Mouse (Mus musculus) liver, adult 2 months (tissue): ENCODE results near the gene Tardbp.

ENCODE experiments used
- CTCF ChIP-seq: fragments of 200-500 bp; IDR thresholded peaks from 2 replicates; pipeline ENCODE4 v1.5.1; 2011; ENCODE audit warnings: low read depth, low read length, control low read depth
- POLR2A ChIP-seq: fragments of 200-500 bp; IDR thresholded peaks from 2 replicates; pipeline ENCODE4 v1.6.1; 2011; ENCODE audit warnings: low read length, control low read depth; ENCODE audit not compliant: insufficient read depth; ENCODE audit errors: extremely low read depth

DNA sequence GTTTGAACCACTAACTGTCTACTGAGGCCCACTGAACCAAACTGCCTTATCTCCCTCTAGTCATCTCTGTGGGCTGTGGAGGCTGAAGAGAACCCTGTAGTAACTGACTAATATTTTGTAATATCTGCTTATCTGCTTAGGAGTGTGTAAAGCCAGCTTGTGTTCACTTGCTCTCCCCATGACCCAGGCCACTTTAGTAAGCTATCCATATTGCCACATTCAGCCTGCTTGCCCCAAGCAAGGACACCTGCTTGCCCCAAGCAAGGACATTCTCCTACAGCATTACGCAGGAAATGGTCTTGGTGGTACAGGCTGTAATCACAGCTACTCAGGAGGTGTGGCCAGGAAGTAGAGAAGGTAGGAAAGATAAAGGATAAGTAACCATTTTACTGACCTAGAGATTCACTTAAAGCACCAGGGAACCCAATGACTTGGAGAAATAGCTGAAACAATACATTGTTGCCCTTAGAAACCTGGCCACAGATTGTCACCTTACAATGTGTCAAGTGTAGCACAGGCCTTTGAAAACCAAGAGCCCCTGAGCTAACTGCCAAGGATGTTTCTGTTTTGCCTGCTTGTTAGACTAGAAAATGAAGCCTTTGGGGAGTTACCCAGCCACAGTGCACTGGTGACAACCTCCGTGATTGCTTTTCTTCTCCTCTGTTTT is 6.7 kb upstream of the Tardbp start:
- TF ChIP-seq CTCF: no peak
- TF ChIP-seq POLR2A: no peak
